Mouse (Mus musculus) B cell, adult 2 months (primary cell): ENCODE results near the gene Zfp941.
A peak's percentile ranks its signal among the peaks of the same experiment; 100 is the strongest.

Experiments
- DNase-seq, 2 experiments: peaks; one replicate each; pipeline ENCODE4 v3.0.0; 2022

Gene Zfp941

DNA sequence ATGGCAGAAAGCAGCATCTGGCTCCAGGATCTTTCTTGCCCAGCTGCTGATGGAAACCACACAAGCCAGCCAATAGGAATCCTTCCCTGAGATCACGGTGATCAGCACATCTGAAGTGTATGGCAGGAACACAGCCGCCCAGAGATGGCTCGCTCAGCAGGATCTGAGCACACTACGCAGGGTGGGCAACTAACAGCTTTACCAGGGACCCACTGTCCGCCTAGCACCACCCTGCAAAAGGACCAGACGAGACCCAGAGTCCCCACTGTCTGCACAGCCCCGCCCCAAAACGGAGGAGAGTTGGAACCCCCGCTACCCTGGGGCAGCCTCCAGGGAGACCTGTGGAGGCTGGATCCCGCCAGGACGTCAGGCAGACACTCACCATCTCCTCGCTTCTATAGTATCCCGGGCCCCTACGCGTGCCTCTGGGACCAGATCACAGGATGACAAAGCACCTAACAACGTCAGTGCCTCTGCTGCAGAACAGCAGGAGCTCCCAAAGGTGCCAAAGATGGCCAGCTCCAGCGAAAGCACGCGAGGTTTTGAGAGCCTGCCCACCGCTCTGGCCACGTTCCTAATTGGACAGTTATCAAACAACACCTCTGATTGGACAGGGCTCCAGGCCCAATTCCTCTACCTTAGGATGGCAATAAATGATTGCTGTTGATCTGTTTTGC, at the start of gene Zfp941:
Zfp941 (minus strand) TSS at position 526 of the 677 bp plus-strand sequence.
- no peak for DNase-seq

DNA sequence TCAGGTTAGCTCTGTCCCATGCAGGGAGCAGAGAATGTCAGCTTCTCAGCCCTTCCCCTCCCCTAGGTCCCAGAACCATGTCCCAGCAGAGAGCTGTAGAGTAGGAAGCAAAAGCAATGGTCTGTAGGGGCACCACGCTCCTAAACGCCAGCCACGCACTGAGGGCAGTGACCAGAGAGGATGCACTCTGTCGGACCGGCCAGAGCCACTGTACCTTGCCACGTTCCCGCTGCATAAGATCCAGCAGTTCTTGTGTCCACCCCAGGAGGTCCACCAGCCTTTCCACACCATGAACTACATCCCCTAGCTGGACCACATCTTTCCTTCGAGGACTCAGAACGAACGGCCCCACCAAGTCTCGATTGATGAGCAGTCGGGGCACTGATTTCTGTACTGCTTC, 42.8 kb upstream of the Zfp941 start:
- DNase-seq: no peak

DNA sequence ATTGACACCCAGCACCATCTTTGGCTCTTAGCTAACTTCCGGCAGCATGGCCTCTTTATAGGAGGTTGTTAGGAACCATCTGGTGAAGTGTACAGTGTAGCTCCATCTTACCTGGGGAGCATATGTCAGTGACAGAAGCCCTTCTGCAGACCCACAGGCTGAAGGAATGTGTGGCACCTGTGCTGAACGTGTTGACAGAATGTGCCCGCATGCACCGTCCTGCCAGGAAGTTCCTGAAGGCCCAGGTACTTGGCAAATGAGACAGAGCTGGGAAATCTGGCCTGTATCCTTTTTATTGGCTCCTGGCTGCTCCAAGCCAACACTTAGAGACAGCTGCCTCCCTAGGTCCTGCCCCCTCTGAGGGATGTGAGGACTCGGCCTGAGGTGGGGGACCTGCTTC, 38.8 kb upstream of the Zfp941 start:
- no peak for DNase-seq

DNA sequence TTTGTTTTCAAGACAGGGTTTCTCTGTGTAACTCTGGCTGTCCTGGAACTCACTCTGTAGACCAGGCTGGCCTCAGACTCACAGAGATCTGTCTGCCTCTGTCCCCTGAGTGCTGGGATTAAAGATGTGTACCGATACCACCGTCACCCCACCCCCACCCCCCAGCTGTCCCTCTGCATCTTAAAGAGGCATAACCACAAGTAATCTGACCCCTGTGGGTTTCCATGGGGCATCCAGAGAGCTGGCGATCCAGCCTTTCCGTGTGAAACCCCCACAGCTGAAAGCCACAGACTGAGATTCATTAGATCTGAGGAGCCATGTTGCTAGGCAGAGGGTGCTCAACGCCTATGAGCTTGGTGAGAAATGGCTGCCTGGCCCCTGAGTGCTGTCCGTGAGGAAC, 38.0 kb upstream of the Zfp941 start:
- DNase-seq: no peak

DNA sequence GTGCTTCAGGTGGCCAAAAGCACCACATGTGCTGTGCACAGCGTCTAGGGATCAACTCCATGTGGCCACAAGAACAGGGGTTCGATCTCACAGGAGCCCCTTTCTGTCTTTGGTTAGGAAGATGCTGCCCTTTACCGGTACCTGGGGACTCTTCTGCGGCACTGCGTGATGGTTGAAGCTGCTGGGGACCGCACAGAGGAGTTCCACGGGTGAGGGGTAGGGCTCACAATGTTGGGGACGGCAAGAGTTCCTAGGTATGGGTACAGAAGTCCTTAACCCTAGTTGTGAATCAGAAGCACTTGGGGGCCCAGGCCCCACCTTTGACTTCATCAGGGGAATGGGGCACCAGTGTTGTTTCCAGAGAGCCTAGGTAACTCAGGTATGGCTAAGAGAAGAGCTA, 36.8 kb upstream of the Zfp941 start:
- no peak for DNase-seq

DNA sequence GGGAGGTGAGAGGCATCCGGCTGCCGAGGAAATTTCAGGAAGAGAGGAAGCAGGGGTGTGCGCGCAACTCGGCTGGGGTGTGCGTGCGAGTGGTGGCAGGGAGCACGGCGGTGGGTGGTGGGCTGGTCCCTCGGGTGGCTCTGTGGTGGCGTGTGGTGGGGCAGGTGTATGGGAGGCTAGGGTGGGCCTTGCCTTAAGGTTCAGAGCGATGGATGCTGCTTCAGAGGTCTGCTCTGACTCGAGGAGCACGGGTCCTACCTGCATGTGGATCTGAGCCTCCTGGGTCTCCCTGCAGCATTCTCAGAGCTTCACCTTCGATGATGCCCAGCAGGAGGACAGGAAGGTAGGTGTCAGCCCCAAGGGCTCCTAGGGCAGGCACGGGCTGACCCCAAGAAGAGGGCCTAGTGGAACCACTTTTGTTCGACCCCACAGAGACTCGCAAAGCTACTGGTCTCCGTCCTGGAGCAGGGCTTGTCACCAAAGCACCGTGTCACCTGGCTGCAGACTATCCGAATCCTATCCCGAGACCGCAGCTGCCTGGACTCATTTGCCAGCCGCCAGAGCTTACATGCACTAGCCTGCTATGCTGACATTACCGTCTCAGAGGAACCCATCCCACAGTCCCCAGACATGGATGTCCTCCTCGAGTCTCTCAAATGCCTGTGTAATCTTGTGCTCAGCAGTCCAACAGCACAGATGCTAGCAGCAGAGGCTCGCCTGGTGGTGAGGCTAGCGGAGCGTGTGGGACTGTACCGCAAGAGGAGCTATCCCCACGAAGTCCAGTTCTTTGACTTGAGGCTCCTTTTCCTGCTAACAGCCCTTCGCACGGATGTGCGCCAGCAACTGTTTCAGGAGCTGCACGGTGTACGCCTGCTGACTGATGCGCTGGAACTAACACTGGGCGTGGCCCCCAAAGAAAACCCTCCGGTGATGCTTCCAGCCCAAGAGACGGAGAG, 35.9 kb upstream of the Zfp941 start, which contains the start of gene Bet1l:
Bet1l (minus strand) TSS at position 28 of the 956 bp plus-strand sequence.
- DNase-seq: peak in 1 of 2 experiments; percentile 8

DNA sequence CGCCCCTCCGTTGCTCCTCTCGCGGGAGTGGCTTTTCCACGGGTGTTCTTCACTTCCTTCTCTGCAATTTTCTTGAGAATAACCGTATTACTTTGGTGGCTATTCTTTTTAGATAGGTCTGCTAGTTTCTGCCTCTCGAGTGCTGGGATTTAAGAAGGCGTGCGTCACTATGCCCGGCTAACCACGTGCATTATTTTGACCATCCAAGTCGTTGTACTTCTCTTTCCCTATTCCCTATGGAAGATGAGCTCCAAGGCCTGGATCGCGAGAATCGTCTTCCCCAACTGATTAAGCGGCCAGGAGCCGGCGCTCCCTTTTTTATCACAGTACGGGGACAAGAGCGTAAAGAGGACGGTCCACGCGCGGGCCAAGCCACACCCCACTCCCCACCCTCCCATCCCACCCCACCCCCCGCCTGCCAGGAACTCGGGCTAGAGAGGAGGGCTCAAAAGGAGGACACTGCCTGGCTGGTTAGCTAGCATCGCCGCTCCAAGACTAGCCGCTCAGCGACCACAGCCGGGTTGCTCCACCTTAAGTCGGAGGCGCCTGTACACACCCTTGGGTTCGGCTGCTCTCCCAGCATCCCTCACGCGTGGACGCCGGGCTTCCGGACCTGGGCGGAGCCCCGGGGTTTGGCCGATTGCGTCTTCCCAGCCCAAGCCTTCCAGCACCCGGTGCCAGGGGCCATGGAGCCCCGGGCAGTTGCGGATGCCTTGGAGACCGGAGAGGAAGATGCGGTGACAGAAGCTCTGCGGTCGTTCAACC, 35.0 kb upstream of the Zfp941 start, which contains the start of gene Ric8a:
Ric8a (plus strand) TSS at position 173 of the 765 bp plus-strand sequence.
- peak; percentile 85 to 88 for DNase-seq

DNA sequence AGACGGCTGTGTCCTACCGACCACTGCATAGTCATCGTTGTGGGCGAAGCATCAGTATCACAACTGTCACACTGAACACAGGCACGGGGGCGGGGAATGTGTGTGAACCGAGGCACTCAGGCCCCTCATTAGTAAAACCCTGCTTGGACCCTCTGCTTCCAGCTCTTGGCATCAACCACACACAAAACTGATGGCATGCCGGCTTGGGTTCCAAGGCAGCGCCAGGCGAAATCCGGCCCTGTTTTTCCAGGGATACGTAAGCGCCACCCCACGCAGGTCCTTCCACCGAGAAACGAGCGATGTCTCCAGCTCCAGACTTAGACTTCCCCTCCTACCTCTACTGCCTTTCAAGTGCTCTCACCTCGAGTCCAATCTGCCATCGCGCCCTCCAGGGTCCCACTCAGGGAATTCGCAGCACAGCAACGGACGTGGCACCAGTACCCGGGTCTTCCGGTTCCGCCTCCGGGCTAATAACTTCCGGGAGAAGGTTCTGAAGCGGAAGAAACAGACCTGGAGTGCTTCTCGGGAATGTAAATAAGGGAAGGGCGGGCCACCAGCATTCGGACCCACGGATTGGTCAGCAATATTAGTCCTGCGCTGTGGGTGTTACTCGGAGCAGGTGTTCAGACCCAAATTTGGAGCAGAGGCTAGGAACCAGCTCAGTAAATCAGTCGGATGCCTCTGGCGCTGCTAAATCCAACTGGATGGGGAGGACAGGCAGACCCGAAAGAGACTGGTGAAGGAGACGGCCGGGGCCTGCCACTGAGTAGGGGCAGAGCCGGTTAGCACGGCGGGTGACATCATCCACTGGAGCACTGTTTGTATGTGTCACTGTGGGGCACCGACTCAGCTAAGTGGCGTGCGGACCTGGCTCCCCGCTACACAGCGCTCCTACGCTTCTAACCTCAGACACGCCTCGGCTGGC, 34.1 kb upstream of the Zfp941 start, which contains the start of gene Gm45785:
Gm45785 (minus strand) TSS at position 472 of the 925 bp plus-strand sequence.
- peak; percentile 68 to 72 for DNase-seq

DNA sequence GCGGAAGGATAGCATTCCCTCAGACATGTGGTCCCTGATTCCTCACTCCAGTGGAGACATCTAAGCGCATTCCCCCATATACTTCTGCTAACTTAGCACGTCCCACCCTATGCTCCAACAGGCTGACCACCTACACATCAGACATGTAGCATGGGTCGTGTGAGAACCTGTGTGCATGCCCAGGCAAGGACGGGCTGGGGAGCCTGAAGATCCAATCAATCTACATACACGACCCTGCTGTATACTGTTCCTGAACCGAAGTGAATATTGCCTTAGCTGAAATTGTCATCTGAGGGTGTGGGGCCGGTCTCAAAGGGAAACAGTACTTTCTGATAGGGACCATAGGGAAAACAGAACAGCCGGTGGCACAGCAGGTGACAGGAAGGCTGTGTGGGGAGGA, 33.2 kb upstream of the Zfp941 start:
- no peak for DNase-seq

DNA sequence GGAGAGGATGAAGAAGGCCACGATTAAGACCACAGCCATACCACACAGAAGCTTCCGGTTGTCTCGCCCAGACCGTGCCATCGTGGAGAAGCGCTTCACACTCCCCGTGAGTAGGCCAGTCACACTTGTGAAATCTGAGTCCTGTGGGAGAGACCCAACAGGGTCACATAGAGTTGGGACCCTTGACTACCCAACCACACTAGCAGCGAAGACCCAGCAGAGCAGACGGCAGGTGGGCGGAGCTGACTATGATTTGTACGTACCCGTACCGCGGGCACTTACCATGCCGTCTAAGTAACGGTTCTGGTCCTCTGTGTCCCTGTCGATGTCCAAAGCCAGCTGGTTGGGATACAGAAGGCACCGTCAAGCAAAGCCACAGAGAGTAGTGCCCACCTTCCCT, 32.5 kb upstream of the Zfp941 start:
- DNase-seq: no peak

DNA sequence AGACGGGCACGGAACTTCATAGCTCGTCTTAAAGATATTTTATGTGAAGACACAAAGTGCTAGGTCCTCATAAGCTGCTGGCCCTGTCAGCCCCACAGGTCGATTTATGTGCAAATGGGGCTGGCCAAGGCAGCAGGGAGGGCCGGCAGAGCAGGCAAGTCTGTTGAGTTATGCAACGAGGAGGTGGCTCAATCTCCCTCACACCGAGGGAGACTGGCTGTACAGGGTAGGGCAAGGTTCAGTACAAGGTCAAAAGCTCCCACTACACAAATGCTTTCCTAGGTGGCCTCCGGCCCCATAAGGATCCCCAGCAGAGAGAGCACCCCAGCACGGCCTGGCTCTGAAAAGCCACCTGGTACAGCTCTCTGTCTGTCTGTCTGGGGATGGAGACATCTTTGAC, 31.4 kb upstream of the Zfp941 start:
- no peak for DNase-seq

DNA sequence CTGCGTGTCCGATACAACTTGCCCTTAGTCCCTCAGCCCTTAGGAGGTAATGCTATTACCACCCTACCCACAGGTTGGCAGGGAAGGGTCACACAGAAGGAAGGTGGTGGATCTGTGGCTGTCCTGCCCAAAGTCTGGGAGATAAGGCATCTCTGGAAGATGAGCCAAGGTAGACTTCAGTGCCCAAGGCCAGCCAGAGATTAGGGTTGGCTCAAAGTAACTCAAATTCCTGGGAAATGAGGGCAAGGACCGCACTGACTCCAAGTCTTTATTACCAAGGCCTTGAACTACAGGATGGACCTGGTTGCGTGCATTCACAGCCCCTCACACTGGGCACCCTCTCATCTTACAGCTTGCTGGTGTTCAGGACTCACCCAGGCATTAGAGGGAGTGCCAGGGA, 29.9 kb upstream of the Zfp941 start:
- no peak for DNase-seq

DNA sequence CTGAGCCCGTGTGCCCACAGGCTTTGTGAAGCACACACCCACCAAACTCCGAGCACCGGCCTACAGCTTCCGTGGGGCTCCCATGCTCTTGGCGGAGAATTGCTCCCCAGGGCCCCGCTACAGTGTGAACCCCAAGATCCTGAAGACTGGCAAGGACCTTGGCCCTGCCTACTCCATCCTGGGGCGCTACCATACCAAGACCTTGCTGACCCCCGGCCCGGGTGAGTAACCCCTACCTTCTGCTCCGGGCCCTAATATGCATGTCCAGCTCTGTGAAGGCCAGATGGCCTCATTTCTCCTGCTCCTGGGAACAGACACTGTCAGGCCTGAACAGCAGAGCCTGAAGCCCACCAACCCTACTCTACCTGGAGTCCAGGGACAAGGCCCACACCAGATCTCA, 26.6 kb upstream of the Zfp941 start:
- DNase-seq: no peak

DNA sequence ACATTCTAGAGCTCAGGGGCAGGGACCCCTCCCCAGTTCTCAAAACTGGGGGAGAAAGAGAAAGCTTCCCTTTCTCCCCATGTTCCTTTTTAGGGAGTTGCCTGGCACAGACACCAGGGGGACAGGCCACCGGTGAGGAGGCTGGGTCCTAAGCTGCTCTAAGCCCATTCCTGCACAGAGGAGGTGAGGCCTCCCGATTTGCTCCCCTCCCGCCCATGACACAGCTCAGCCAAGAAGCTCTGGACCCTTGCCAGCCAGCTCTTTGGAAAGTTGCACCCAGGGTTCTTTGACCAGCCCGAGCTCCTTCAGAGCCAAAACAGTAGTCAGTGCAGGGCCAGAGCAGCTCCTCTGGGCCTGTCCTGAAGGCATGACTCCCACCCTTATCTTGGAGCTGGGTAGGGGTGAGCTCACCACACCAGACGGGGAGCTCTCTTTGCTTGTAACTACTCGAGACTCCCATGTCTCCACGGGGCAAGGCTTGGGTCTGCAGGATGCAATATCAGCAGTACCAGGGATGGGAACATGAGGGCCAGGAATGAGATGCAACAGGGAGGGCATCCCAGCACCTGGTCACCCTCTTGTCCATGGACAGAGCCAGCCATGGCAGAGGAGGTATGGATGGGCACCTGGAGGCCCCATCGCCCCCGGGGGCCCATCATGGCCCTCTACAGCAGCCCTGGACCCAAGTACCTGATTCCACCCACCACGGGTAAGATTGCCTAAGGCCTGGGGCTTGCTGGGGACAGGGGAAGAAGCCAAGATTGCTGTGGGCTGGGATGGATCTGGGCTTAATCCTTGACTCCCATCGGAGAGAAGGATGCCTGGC, 26.0 kb upstream of the Zfp941 start, which contains the start of gene Odf3:
Odf3 (plus strand) TSS at position 51 of the 826 bp plus-strand sequence.
- no peak for DNase-seq

DNA sequence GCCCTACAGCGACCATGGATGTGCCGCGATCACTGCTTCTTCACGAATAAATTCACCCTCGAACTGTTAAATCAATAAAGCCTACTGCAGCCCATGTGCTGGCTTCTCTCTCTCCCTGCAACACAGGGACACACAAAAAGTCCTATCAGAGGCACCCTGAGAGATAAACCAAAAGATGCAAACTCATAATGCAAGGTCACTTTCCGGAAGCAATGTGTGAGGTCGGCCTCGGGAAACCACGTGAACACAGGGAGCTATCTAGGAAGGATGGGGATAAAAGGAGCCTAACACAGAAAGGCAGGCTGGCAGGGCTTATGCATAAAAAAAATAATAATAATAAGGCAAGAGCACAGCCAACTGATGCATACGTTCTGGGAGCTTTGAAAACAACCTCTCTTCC, 24.7 kb upstream of the Zfp941 start:
- no peak for DNase-seq

DNA sequence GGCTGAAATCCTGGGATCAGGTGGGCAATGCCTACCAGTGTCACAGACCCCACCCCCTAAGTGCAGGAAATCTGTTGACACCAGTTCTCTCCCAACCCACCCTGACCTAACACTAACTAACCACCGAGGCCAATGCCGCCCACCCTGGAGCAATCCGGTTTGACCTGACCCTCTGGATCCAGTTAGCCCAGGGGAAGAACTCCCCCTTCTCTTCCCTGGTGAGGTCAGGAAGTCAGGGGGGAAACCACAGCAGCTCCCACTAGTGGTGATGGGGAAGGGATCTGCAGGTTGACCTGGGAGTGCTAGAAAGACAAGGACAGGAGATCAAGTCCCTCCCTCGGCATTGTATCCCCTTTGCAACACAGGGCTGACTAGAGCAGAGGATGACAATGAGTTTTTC, 23.7 kb upstream of the Zfp941 start:
- no peak for DNase-seq

DNA sequence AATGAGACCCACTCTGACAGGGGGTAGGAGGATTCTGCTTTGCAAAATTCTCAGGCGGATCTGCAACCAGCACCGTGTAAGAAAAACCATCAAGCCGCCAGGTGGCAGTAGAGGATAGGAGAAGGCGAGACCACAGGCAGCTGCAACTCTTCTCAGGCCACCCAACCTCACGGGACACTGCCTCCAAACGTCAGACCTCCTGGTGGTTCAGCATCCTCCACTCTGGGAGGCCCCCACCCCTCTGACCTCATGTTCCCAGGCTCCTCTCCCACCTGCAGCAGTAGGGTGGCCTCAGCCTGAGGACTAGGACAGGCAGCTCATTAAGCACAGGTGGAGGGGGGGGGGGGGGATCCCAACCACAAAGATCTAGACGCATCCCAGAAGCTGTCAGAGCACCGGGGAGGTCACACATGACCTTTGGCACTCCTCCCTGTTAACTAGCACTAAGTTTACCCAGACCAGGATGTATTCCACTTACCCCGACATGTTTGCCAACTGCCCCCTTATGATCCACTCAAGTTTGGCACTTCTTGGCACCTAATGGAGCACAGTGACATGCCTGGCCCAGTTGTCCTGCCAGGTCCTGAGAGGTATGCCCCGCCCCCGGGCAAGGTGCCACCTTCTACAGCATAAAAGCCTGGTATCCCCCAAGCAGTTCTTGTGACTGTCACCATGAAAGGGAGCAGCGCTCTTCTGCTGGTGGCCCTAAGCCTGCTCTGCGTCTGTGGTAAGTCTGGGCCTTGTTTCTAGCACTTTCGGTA, 23.1 kb upstream of the Zfp941 start, which contains the start of gene Scgb1c1:
Scgb1c1 (plus strand) TSS at position 643 of the 761 bp plus-strand sequence.
- peak; percentile 95 for DNase-seq

DNA sequence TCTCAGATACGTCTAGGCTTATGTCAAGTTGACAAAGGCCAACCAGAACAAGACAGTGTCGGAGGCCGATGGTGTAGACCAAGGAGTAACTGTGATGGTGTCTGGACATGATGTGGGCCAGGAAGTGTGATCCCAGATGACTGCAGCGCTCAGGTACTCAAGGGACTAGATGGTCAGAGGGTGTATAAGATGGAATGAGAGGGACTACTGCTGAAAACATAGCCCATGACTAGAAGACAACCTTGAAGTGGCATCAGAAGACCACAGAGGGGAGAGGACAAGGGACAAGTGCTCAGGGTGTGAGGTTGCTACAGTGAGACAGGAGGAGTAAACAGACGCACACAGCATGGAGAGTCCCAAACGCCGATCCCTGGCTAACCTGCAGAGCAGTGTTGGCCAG, 21.8 kb upstream of the Zfp941 start:
- no peak for DNase-seq

DNA sequence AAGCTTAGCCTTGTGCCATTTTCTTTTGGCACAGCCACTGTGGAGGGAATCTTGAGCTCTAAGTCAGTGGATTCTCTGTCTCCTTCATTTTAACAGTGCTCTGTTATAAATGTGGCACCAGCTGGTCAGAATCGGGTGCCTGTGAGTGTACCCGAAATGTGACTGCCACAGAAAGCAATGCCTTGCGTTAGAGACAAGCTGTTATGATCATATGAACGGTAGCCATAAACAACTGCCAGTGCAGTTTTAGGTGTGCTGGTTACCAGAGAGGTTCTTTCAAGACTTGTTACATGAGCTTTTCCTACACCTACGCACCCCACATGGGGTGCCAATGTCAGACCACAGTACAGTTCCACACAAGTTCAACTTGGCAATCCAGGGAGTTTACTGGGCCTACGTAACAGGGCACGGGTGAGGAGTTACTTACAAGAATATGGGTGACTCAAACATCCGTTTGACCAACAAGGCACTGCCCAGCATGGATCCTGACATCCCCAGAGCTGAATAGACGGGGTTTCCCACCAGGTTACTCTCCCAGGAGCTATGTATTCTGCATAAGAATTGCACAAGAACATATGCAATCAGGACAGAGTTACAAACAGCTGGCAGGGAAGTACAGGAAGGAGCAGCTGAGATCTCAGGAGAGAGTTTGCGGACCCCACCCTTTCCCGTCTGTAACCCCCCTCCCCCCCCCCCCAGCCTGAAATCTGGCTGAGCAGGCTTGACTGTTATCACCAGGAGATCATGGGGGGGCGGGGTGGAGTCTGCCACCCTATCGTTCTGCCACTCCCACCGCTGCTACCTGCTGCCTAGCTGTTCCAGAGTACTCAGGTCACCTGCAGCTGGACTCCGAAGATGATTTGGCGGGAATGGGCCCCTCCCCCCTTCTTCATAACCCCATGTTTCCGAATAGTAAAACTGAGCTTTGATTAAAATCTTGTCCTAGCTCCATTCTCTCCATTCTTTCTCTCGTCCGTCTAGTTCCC, 19.1 kb upstream of the Zfp941 start:
- DNase-seq: no peak
